ENCODE assay signal across 8 mouse cellular contexts in the genomic region with DNA sequence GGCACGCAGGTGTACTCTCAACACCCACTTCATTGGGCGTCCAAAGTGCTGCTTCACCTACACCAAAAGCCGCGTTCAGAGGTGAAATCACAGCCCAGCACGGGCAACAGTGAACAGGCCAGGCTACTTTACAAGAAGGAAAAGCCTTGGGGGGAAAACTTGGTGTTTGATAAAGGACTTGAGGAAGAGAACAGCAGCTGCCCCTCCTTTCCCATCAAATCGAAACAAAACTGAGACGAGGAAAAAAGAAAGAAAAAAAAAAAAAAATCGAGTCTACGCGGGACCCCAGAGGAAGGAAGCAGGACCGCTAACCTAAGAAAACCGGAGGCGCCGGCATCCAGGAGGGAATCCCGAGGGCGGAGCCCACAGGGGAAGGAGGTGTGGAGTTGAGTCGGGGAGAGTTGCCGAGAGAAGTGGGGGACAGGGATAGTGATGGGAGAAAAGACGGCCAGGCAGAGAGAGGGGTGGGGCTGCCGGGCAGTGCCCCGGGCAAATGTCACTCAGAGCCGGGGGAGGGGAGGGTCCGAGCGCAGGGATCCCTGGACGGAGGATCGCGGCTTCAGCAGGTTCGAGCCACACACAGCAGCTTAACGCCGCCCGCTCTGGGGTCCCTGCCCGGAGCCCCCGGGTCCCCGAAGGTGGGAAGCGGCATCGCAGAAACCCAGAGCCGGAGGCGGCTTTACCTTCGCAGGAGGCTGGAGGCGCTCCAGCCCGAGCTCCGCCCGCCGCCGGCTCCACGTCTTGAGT. TPM values are rescaled to one million over a fixed set of nuclear protein-coding genes. Genes with fewer than 3 reads are reported as not detected.
DNase-seq lines count a peak whose midpoint lies in the region; ATAC-seq and TF ChIP-seq lines count a peak whose summit lies in the region.

No protein-coding gene starts in this region.

- H3K9me3 ChIP-seq in heart, embryonic 16.5 days (replicated peaks; ENCODE audit: control insufficient read depth, low read length) = no peaks in the 10 kb centered on the region

- peaks cover 17% of the 10 kb centered on the region for H3K4me1 ChIP-seq in heart, embryonic 16.5 days (ENCODE audit: control insufficient read depth, insufficient read depth, low read length)

- no peak for TF ChIP-seq CTCF in C2C12 (IDR thresholded peaks at IDR 0.05; ENCODE audit: control insufficient read depth, insufficient read depth, insufficient read length)

- H3ac ChIP-seq in C2C12 (ENCODE audit: control insufficient read depth, insufficient read length, low read depth) = peak overlapping the region; percentile 91

- H3K79me3 ChIP-seq in C2C12 (ENCODE audit: low read depth) = peaks cover 49% of the 10 kb centered on the region

- peak overlapping the region; percentile 79 for H3K4me2 ChIP-seq in heart, embryonic 16.5 days (ENCODE audit: low read depth, low read length)

- H3K4me3 ChIP-seq in C2C12 (ENCODE audit: insufficient read depth, poor library complexity, severe bottlenecking) = peak overlapping the region; percentile 76
- H3K4me3 ChIP-seq in heart, embryonic 16.5 days (ENCODE audit: low read length) = peak overlapping the region; percentile 95

- peak; percentile 71 to 72 for DNase-seq in cerebellum, postnatal 10 days
- DNase-seq in cerebellum, postnatal 25 days = no peak
- DNase-seq in cerebellum, postnatal 4 days (ENCODE audit: low spot score in 2 of 2) = peak; percentile 26 to 49
- DNase-seq in kidney, postnatal 25 days = peak; percentile 78 to 88
- DNase-seq in thymus, postnatal 36 days = peak; percentile 4 to 10

- peak overlapping the region; percentile 94 for H3K9ac ChIP-seq in heart, embryonic 16.5 days (ENCODE audit: low read length)

- under 1% methylated on average over 39 of the region's 46 CpGs for WGBS in heart, embryonic 16.5 days

- H3K79me2 ChIP-seq in C2C12 (ENCODE audit: control insufficient read depth, insufficient read depth) = peaks cover 54% of the 10 kb centered on the region

- peaks cover 3% of the 10 kb centered on the region for H3K36me3 ChIP-seq in C2C12 (ENCODE audit: control insufficient read depth, insufficient read depth)
- H3K36me3 ChIP-seq in heart, embryonic 16.5 days (ENCODE audit: control insufficient read depth, insufficient read depth) = no peaks in the 10 kb centered on the region

- H3K27me3 ChIP-seq in C2C12 (ENCODE audit: control insufficient read depth, insufficient read depth, insufficient read length) = no peaks in the 10 kb centered on the region
- H3K27me3 ChIP-seq in heart, embryonic 16.5 days (ENCODE audit: control insufficient read depth, insufficient read depth, low read length) = no peaks in the 10 kb centered on the region

- H3K27ac ChIP-seq in heart, embryonic 16.5 days (ENCODE audit: low read length) = peak overlapping the region; percentile 93

- peak; percentile 62 for ATAC-seq in heart, embryonic 16.5 days (replicated peaks; ENCODE audit: extremely low read depth, insufficient read depth, low FRiP score)
- peak; percentile 16 for ATAC-seq in megakaryocyte, adult 5-6 weeks (ENCODE audit: poor library complexity, severe bottlenecking)

TF ChIP-seq in C2C12, 6 proteins besides CTCF, POLR2A, EP300 and RAD21:
- TF ChIP-seq MYOG (IDR thresholded peaks at IDR 0.05; ENCODE audit: control insufficient read depth, extremely low read depth, insufficient read length) (no peak), CEBPB (IDR thresholded peaks at IDR 0.05; ENCODE audit: low read depth) (no peak), FOSL1 (IDR thresholded peaks at IDR 0.05; ENCODE audit: insufficient read depth, low read length, poor library complexity, severe bottlenecking) (no peak), MYOD1 (IDR thresholded peaks at IDR 0.05; ENCODE audit: control insufficient read depth, insufficient read length, low read depth) (no peak), MAX (IDR thresholded peaks at IDR 0.05) (no peak), USF1 (IDR thresholded peaks at IDR 0.05; ENCODE audit: low read depth) (no peak)

RNA-seq across cellular contexts. Expression of a gene that starts 0.5 kb away (rescaled TPM):
- polyA plus RNA-seq in C2C12 (2012; fragmentation: generic; extraction: Trizol) = 13.5 TPM
- polyA plus RNA-seq in heart, embryonic 16.5 days (2015; fragmentation: Nextera tagmentation; extraction: Ambion mirVana) = 17.0 and 21.6 TPM in 2 replicates
- 68.2 and 77.1 TPM in 2 replicates for total RNA-seq in megakaryocyte, adult 5-6 weeks (2015)
- total RNA-seq in megakaryocyte, adult 5-6 weeks (2017) = 45.7 and 50.0 TPM in 2 replicates

Comparison
In these comparisons a context has a peak if more than half of its experiments do, and no peak if none do; other contexts are left out.
1. DNase-seq: peak in cerebellum, postnatal 10 days (2 of 2), cerebellum, postnatal 4 days (2 of 2), kidney, postnatal 25 days (2 of 2) and thymus, postnatal 36 days (2 of 2); none in cerebellum, postnatal 25 days (0 of 2).